Mouse (Mus musculus) megakaryocyte-erythroid progenitor cell, adult 5-6 weeks (primary cell): Measurements from ENCODE around the gene Nek6. TPM values are rescaled to one million over a fixed set of nuclear protein-coding genes. Genes with fewer than 3 reads are reported as not detected.

Experiments used
- total RNA-seq, 2 experiments: library from RNA; stranded (forward) in 1 of 2; stranded (reverse) in 1 of 2; fragments of 200-1000, 215-1000 nt in 1 of 2; fragments of >200 nt in 1 of 2; fragmentation: Nextera tagmentation in 1 of 2; gene quantifications; 2 replicates each; pipeline ENCODE4 v1.2.3; 2014 to 2017

Gene Nek6
- total RNA-seq, 2 experiments from 2014 or later: 0.05 TPM; not detected in 1

Other genes with a start within 250 kb of the Nek6 start
- gene Dennd1a, start 224.3 kb upstream of the Nek6 start, total RNA-seq (2014; fragmentation: Nextera tagmentation): 28.3 and 37.0 TPM in 2 replicates
- 17.6 and 34.2 TPM in 2 replicates for gene Dennd1a, start 224.3 kb upstream of the Nek6 start, total RNA-seq (2017)
- gene Lhx2, start 172.4 kb upstream of the Nek6 start, total RNA-seq (2014; fragmentation: Nextera tagmentation): not detected in 2 replicates
- not detected in 2 replicates for gene Lhx2, start 172.4 kb upstream of the Nek6 start, total RNA-seq (2017)
- 185 and 224 TPM in 2 replicates for gene Psmb7, start 132.4 kb downstream of the Nek6 start, total RNA-seq (2014; fragmentation: Nextera tagmentation)
- 385 and 429 TPM in 2 replicates for gene Psmb7, start 132.4 kb downstream of the Nek6 start, total RNA-seq (2017)
- not detected in 2 replicates for gene Nr5a1, start 202.9 kb downstream of the Nek6 start, total RNA-seq (2014; fragmentation: Nextera tagmentation)
- gene Nr5a1, start 202.9 kb downstream of the Nek6 start, total RNA-seq (2017): not detected in 2 replicates